Mouse (Mus musculus): ENCODE data around the gene Hrct1. TPM values are rescaled to one million over a fixed set of nuclear protein-coding genes. Genes with fewer than 3 reads are reported as not detected.

Gene Hrct1
- polyA plus RNA-seq, 1 experiment from 2014 or later = 2.1 TPM

Other genes with a start within 250 kb of the Hrct1 start
- gene Sit1, start 243.5 kb upstream of the Hrct1 start, polyA plus RNA-seq (2014; fragmentation: Nextera tagmentation; extraction: Ambion mirVana) = not detected in 2 replicates
- 64.5 and 68.2 TPM in 2 replicates for gene Ccdc107, start 234.3 kb upstream of the Hrct1 start, polyA plus RNA-seq (2014; fragmentation: Nextera tagmentation; extraction: Ambion mirVana)
- 22.3 and 29.5 TPM in 2 replicates for gene Arhgef39, start 227.5 kb upstream of the Hrct1 start, polyA plus RNA-seq (2014; fragmentation: Nextera tagmentation; extraction: Ambion mirVana)
- gene Car9, start 220.2 kb upstream of the Hrct1 start, polyA plus RNA-seq (2014; fragmentation: Nextera tagmentation; extraction: Ambion mirVana) = 0.43 and 1.1 TPM in 2 replicates
- 811 and 1,069 TPM in 2 replicates for gene Tpm2, start 203.4 kb upstream of the Hrct1 start, polyA plus RNA-seq (2014; fragmentation: Nextera tagmentation; extraction: Ambion mirVana)
- 79.6 and 83.0 TPM in 2 replicates for gene Creb3, start 164.9 kb upstream of the Hrct1 start, polyA plus RNA-seq (2014; fragmentation: Nextera tagmentation; extraction: Ambion mirVana)
- gene Tln1, start 164.5 kb upstream of the Hrct1 start, polyA plus RNA-seq (2014; fragmentation: Nextera tagmentation; extraction: Ambion mirVana) = 67.8 and 70.2 TPM in 2 replicates
- gene Rgp1, start 148.5 kb upstream of the Hrct1 start, polyA plus RNA-seq (2014; fragmentation: Nextera tagmentation; extraction: Ambion mirVana) = 25.1 and 25.7 TPM in 2 replicates
- gene Gba2, start 148.3 kb upstream of the Hrct1 start, polyA plus RNA-seq (2014; fragmentation: Nextera tagmentation; extraction: Ambion mirVana) = 15.1 and 19.1 TPM in 2 replicates
- 1.3 and 1.5 TPM in 2 replicates for gene Msmp, start 142.7 kb upstream of the Hrct1 start, polyA plus RNA-seq (2014; fragmentation: Nextera tagmentation; extraction: Ambion mirVana)
- gene Npr2, start 95.3 kb upstream of the Hrct1 start, polyA plus RNA-seq (2014; fragmentation: Nextera tagmentation; extraction: Ambion mirVana) = 23.0 and 24.6 TPM in 2 replicates
- gene Spag8, start 73.6 kb upstream of the Hrct1 start, polyA plus RNA-seq (2014; fragmentation: Nextera tagmentation; extraction: Ambion mirVana) = 1.5 and 4.0 TPM in 2 replicates
- 80.2 and 86.2 TPM in 2 replicates for gene Hint2, start 70.7 kb upstream of the Hrct1 start, polyA plus RNA-seq (2014; fragmentation: Nextera tagmentation; extraction: Ambion mirVana)
- 2.7 and 3.4 TPM in 2 replicates for gene Tmem8b, start 58.2 kb upstream of the Hrct1 start, polyA plus RNA-seq (2014; fragmentation: Nextera tagmentation; extraction: Ambion mirVana)
- 3.9 and 4.3 TPM in 2 replicates for gene Fam221b, start 58.0 kb upstream of the Hrct1 start, polyA plus RNA-seq (2014; fragmentation: Nextera tagmentation; extraction: Ambion mirVana)
- gene Olfr70, start 26.4 kb upstream of the Hrct1 start, polyA plus RNA-seq (2014; fragmentation: Nextera tagmentation; extraction: Ambion mirVana) = not detected in 2 replicates
- 0.10 and 0.37 TPM in 2 replicates for gene Olfr71, start 16.9 kb upstream of the Hrct1 start, polyA plus RNA-seq (2014; fragmentation: Nextera tagmentation; extraction: Ambion mirVana)
- 0.04 and 0.05 TPM in 2 replicates for gene Spaar, start 2.8 kb downstream of the Hrct1 start, polyA plus RNA-seq (2014; fragmentation: Nextera tagmentation; extraction: Ambion mirVana)
- not detected in 2 replicates for gene Olfr159, start 43.8 kb downstream of the Hrct1 start, polyA plus RNA-seq (2014; fragmentation: Nextera tagmentation; extraction: Ambion mirVana)
- not detected in 2 replicates for gene Olfr156, start 96.7 kb downstream of the Hrct1 start, polyA plus RNA-seq (2014; fragmentation: Nextera tagmentation; extraction: Ambion mirVana)
- not detected in 2 replicates for gene Olfr157, start 113.0 kb downstream of the Hrct1 start, polyA plus RNA-seq (2014; fragmentation: Nextera tagmentation; extraction: Ambion mirVana)
- gene Olfr155, start 124.4 kb downstream of the Hrct1 start, polyA plus RNA-seq (2014; fragmentation: Nextera tagmentation; extraction: Ambion mirVana) = not detected in 2 replicates
- 42.3 and 47.3 TPM in 2 replicates for gene Reck, start 148.3 kb downstream of the Hrct1 start, polyA plus RNA-seq (2014; fragmentation: Nextera tagmentation; extraction: Ambion mirVana)
- gene Glipr2, start 230.2 kb downstream of the Hrct1 start, polyA plus RNA-seq (2014; fragmentation: Nextera tagmentation; extraction: Ambion mirVana) = 121 and 129 TPM in 2 replicates